ENCODE assay signal across 8 mouse cellular contexts in genomic region chrX:7879819-7880218, GRCm38 (mm10). TPM values are rescaled to one million over a fixed set of nuclear protein-coding genes. Genes with fewer than 3 reads are reported as not detected.
DNase-seq lines count a peak whose midpoint lies in the region; ATAC-seq lines count a peak whose summit lies in the region.

No protein-coding gene starts in this region.

- H3K36me3 ChIP-seq in hindbrain, embryonic 14.5 days (replicated peaks; ENCODE audit: control insufficient read depth, insufficient read depth) = no peaks in the 10 kb centered on the region

- 16% methylated on average over 11 of the region's 11 CpGs for WGBS in hindbrain, embryonic 14.5 days

- peak overlapping the region; percentile 14; the same call in 1 of the 2 replicates for H3K27ac ChIP-seq in hindbrain, embryonic 14.5 days

- peak overlapping the region; percentile 51 for H3K4me3 ChIP-seq in hindbrain, embryonic 14.5 days (replicated peaks; ENCODE audit: low read length)

- peaks cover 13% of the 10 kb centered on the region; the same call in 1 of the 2 replicates for H3K4me1 ChIP-seq in hindbrain, embryonic 14.5 days (replicated peaks; ENCODE audit: control insufficient read depth, insufficient read depth, low read length)

- ATAC-seq in hindbrain, embryonic 14.5 days (ENCODE audit: low FRiP score) = peak; percentile 51

- H3K27me3 ChIP-seq in hindbrain, embryonic 14.5 days (ENCODE audit: control insufficient read depth, insufficient read depth, low read length) = no peaks in the 10 kb centered on the region

- no peaks in the 10 kb centered on the region for H3K9me3 ChIP-seq in hindbrain, embryonic 14.5 days (ENCODE audit: control insufficient read depth, low read length)

- peak overlapping the region; percentile 86 for H3K4me2 ChIP-seq in hindbrain, embryonic 14.5 days (replicated peaks)

- H3K9ac ChIP-seq in hindbrain, embryonic 14.5 days = peak overlapping the region; percentile 28

- peak; percentile 61 for DNase-seq in NIH3T3 (ENCODE audit: low read depth)
- peak; percentile 85 to 86 for DNase-seq in cerebellum, postnatal 10 days
- peak; percentile 46 to 51 for DNase-seq in frontal cortex, postnatal 36 days (ENCODE audit: low spot score in 2 of 2)
- peak; percentile 71 for DNase-seq in hindbrain, embryonic 14.5 days (ENCODE audit: low spot score)
- DNase-seq in left cerebral cortex, adult 11 months (ENCODE audit: low spot score) = peak; percentile 50
- peak; percentile 63 for DNase-seq in lung, postnatal 14 days
- DNase-seq in retina, embryonic 14.5 days (ENCODE audit: low spot score) = peak; percentile 82
- peak; percentile 48 to 57 for DNase-seq in thymus, postnatal 36 days

RNA-seq across cellular contexts. Expression of gene Pim2, which starts 1.8 kb away (rescaled TPM):
- 21.3 and 22.6 TPM in 2 replicates for polyA plus RNA-seq in hindbrain, embryonic 14.5 days (2014; fragmentation: Nextera tagmentation; extraction: Ambion mirVana)

RNA-seq across cellular contexts. Expression of gene Slc35a2, which starts 4.0 kb away (rescaled TPM):
- polyA plus RNA-seq in hindbrain, embryonic 14.5 days (2014; fragmentation: Nextera tagmentation; extraction: Ambion mirVana) = 23.9 and 28.1 TPM in 2 replicates

RNA-seq across cellular contexts. Expression of gene Pqbp1, which starts 19.2 kb away (rescaled TPM):
- polyA plus RNA-seq in hindbrain, embryonic 14.5 days (2014; fragmentation: Nextera tagmentation; extraction: Ambion mirVana) = 178 and 180 TPM in 2 replicates

RNA-seq across cellular contexts. Expression of gene Timm17b, which starts 19.3 kb away (rescaled TPM):
- 158 and 166 TPM in 2 replicates for polyA plus RNA-seq in hindbrain, embryonic 14.5 days (2014; fragmentation: Nextera tagmentation; extraction: Ambion mirVana)

RNA-seq across cellular contexts. Expression of gene Gm10491, which starts 27.8 kb away (rescaled TPM):
- not detected in 2 replicates for polyA plus RNA-seq in hindbrain, embryonic 14.5 days (2014; fragmentation: Nextera tagmentation; extraction: Ambion mirVana)

Comparison
In these comparisons a context has a peak if more than half of its experiments do, and no peak if none do; other contexts are left out.
1. Peak in every context shown above with its lines: DNase-seq, ATAC-seq, H3K4me3 ChIP-seq and H3K27ac ChIP-seq.